Mouse (Mus musculus) adrenal gland, postnatal 10 days (tissue): Measurements from ENCODE around the gene Ihh. TPM values are rescaled to one million over a fixed set of nuclear protein-coding genes. Genes with fewer than 3 reads are reported as not detected.

ENCODE experiments used
- DNase-seq: peaks from one replicate; pipeline ENCODE4 v3.0.0; 2021; ENCODE audit warnings: mixed read lengths
- long read RNA-seq, 2 experiments: library from polyadenylated mRNA; stranded (forward); transcript quantifications; one replicate each; pipeline ENCODE4 v2.0.0; 2021
- total RNA-seq, 2 experiments: library from RNA; stranded (reverse); gene quantifications; 2 replicates each; pipeline ENCODE4 v1.2.3; 2021

Ihh gene
- total RNA-seq = under 1 TPM; 0.18 to 0.48 TPM
- long read RNA-seq, experiment 1, partial matches to known transcripts = 0 of 1 reads
- long read RNA-seq, experiment 1, other reads (novel, unspliced or antisense) = 0 of 1 reads
- long read RNA-seq, experiment 2 = 0 reads

GRCm38 (mm10) chr1:74951556-74952210, at the start of gene Ihh:
Gene Ihh, minus strand, starts transcription at chr1:74951672.
- peak; percentile 35 for DNase-seq

GRCm38 (mm10) chr1:75001183-75001582, 49.7 kb upstream of the Ihh start:
- DNase-seq = no peak

GRCm38 (mm10) chr1:75000496-75000895, 49.0 kb upstream of the Ihh start:
- peak; percentile 72 for DNase-seq

- DNase-seq = no peak
Observed at GRCm38 (mm10) chr1:74999173-74999572, 47.7 kb upstream of the Ihh start.

DNA sequence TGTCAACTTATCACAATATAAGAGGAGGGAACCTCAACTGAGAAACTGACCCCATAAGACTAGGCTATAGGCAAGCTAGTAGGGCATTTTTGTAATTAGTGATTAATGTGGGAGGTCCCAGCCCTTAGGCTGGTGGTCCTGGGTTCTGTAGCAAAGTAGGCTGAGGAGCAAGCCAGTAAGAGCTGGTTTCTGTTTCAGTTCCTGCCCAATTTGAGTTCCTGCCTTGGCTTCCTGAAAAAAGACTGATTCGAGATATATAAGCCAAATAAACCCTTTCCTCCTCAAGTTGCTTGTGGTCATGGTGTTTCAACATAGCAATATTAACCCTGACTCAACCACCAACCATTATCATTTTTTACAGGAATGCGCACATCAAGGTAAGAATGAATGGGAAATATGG, 45.8 kb upstream of the Ihh start:
- no peak for DNase-seq

GRCm38 (mm10) chr1:74977001-74977400, 25.5 kb upstream of the Ihh start:
- DNase-seq = no peak

DNA sequence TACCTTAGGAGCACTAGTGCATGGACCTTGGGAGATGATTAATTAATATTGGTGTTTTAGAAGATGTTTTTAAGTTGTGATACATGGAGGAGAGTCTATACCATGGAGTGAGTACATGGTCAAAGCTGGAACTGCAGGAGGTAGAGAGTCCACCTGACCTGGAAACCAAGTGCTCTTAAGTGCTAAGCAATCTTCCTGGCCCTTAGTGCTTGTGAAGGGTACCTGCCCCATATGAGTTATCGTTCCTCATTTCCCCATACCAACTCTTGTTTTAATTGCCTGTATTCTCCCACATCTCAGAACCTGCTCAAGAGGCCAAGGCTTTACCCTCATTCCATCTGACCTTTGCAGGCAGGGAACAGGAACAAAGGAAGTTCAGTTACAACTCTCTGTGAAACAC, 24.5 kb upstream of the Ihh start:
- DNase-seq = no peak

DNA sequence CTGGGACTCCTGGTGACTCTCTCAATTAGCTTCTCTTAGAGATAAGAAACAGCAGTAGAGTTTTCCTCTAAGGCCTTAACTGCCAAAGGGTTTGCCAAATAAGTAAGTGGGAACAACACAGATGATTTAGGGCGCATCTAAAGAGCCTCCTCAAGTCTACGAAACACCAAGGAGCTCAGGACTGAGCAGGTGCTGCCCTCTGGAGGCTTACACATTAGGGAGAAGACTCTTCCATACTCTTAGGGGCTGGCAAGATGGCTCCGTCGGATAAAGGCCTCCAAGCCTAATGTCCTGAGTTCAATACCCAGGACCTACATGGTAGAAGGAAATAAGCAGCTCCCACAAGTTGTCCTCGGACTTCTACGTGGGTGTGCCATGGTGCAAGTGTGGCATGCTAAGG, 22.1 kb upstream of the Ihh start:
- DNase-seq = no peak

DNA sequence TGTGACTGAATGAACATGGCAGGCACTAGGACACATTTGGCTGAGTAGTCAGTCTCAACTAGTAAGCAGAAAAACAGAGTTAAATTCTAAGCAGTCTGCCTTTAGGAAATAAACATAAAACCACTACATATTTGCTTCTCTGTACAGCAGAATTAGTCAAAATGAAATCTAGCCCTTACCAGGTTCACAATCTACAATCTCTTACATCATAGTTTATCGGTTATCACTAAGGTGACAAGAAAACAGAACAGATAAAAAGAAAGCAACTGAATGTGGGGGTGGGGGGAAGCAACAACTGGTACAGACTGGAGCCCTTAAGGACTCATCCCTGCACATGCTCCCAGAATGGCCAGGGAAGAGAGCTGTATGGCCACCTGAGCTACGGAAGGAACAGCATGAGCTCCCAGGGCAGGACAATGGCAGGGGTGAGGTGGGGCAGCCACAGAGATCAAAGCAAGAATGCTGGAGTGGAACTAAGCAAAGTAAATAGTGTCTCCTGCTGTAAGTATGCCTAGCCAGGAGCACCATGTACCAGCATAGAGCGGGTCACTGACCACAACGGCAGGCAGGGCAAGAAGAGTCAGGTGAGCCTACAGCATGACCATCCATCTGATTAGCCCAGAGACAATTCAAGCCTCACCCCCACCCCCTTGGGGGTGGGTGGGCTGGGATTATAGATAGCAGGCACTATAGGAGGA, 20.0 kb upstream of the Ihh start:
- DNase-seq = no peak

DNA sequence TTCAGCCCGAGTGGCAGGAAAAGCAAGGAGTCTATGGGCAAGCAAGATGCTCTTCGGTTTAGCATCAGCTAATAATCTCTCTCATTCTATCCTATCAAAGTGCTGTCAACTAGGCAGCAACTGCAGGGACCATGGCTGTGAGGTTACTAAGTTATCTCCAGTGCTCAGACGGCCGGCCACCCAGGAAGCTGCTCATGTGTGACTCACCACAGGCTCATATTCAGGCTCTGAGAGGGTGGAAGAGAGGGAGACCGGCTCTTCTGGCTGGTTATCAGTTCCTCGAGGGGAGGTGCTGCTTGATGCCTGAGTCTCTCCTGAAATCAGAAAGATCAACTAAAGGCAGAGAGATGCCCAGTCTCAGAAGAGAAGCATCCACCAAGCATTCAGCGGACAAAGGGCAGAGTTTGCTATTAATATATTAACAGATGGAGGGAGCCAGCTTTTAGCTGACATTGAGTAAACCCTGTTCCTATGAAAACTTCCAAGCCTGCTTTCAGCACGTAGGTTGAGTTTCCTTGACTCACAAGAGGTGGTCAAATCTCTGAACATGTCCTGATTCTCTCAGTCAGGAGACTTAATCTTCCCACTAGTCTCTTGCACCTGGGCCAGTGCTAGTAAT, 16.6 kb upstream of the Ihh start:
- DNase-seq = no peak

GRCm38 (mm10) chr1:74964494-74965215, 13.2 kb upstream of the Ihh start:
- DNase-seq = peak; percentile 89

GRCm38 (mm10) chr1:74962853-74963227, 11.4 kb upstream of the Ihh start:
- DNase-seq = no peak

DNA sequence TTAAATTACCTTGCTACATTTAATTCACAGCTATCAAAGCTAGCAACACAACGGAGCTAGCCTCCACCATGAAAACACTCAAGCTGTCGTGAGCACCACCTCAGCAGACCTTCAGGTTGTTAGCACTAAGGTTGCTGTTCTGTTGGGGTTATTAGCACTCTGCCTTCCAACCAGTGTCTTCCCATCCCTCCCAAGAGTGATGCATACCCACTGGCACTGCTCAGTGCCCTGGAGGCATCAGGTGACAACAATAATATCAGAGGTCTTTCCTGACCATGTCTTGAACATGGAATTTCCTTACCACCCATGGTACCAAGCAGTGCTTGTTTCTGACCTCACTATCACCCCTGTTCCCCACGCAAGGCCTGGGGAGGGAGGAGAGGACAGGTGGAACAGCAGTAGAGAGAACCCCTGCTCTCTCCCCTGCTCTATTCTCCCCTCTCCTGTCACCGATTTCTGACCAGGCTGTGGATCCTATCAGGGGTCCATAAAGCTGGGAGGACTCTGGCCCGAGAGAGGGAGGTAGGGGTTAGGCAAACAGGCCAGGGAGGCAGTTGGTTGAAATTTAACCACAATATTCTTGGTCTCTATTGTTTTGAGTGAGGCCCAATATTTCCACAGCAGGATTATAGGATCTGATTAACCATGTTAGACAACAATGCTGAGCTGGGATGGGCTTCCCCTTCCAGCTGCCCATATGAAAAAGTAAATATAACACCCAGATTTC, 10.8 kb upstream of the Ihh start:
- DNase-seq = no peak

DNA sequence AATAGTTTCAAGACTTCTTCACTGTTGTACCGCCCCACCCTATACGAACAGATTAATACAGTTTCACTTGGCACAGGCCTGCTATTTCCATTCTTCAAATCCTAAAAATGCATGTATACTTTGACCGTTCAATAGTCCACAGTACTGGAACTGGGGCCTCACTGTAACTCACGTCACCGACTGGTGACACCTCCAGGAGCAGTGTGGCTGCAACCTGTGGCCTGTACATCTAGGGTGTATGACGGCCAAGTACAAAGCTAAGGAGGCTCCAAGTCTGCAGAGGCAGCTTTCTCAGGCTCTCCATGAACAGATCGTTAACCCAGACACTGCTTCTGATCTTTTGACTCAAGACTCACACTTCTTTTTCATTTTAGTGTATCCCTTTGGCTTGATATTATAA, 10.2 kb upstream of the Ihh start:
- DNase-seq = no peak

DNA sequence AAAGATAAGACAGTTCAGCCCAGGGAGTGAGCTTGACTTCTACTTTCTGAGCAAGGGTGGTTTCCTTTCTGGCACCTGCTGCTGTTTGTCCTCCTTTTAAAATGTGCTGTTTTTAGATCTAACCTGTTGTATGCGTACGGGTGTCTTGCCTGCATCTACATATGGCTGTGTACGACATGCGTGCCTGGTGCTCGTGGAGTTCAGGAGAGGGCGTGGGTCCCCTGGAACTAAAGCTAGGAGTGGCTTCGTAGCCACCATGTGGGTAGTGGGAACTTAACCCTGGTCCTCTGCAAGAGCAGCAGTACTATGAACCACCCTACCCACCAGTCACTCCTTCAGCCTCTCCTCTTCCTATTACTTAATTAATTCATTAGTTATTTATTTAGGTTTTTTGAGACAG, 8.6 kb upstream of the Ihh start:
- no peak for DNase-seq

DNA sequence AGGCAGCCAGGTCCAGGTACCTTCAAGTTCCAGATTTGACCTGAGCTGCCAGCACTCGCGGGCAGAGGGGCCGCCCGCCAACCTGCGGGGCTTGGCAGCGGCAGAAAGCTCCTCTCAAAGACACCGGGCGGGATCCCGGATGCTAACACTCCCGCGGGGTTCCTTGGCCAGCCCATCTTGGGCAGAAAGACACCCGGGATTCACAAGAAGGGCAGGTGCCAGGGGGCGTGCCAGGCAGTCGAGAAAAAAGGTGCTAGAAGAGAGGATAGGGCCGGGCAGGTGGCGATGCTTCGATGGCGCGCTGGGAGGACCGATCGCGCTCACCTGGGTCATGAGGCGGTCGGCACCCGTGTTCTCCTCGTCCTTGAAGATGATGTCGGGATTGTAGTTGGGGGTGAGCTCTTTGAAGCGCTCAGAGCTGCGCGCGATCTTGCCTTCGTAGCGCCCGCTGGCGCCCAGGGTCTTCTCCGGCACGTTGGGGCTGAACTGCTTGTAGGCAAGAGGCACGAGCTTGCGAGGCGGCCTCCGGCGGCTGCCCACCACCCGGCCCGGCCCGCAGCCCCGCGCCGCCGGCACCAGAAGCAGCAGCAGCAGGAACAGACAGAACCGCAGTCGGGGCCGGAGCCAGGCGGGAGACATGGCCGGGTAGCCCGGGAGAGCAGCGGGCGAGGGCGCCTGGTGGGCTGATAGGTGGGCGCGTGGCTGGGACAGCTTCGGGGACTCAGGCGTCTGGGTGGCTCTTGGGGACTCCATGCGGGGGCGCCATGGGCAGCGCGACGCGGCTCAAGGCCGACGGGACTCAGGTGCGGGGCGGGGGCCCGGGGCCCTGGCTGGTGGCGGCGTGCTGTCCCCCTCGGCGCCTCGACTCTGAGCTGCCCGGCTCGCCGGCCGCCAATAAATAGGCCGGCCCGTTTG, 639 bp downstream of the Ihh start:
- no peak for DNase-seq

- no peak for DNase-seq
Observed at GRCm38 (mm10) chr1:74950066-74950465, 1.4 kb downstream of the Ihh start.

DNA sequence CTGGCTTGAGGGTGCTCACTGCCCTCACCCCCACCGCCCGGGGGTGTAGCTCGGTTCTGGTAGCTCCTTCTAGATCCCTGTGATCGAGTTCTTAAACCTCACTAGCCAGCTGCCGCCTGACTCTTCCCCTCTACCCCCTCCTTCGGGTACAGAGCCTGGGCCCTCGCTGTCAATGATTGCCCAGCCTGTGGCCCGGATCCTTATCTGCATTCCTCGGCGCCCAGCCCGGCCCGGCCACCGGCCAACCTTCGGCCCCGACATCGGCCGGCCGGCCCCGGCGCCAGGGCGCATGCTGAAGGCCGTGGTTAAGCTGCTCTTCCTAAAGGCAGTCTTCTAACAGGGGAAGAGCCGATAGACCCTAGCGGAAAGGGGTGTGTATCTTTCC, 1.8 kb downstream of the Ihh start:
- peak; percentile 67 for DNase-seq

- peak; percentile 81 for DNase-seq
Observed at GRCm38 (mm10) chr1:74948784-74949665, 2.4 kb downstream of the Ihh start.
